Mouse (Mus musculus) v-Abl transformed pro-B cells (cell line): Measurements from ENCODE around the gene Fmnl3.

Experiments used
- in situ Hi-C, 2 experiments: fragments of 400-800 bp; cut with MboI; formaldehyde crosslinking; loops; one replicate each; pipeline ENCODE4 v1.15.1; 2025; ENCODE audit not compliant: unreplicated experiment in 2 of 2

Gene Fmnl3

GRCm38 (mm10) chr15:99370259-99370691 lies at the start of gene Fmnl3:
Gene Fmnl3, minus strand, starts transcription at chr15:99370482.
- in situ Hi-C loops, result loop anchor here in 1 of 2 experiments (5.0 kb wide), 1 partner anchor 43 kb away; no protein-coding TSS in a partner anchor

GRCm38 (mm10) chr15:99417692-99418271 lies 47.5 kb upstream of the Fmnl3 start:
- in situ Hi-C loops, result loop anchor here in 1 of 2 experiments (10.0 kb wide), 1 partner anchor 267 kb away; no protein-coding TSS in a partner anchor

GRCm38 (mm10) chr15:99416957-99417356 lies 46.7 kb upstream of the Fmnl3 start:
- in situ Hi-C loops, result loop anchor here in 1 of 2 experiments (10.0 kb wide), 1 partner anchor 268 kb away; no protein-coding TSS in a partner anchor

- in situ Hi-C loops, result loop anchor here in 1 of 2 experiments (10.0 kb wide), 1 partner anchor 268 kb away; no protein-coding TSS in a partner anchor
Measured at GRCm38 (mm10) chr15:99416348-99416882, 46.1 kb upstream of the Fmnl3 start.

GRCm38 (mm10) chr15:99415793-99416192 lies 45.5 kb upstream of the Fmnl3 start:
- in situ Hi-C loops, result loop anchor here in 1 of 2 experiments (10.0 kb wide), 1 partner anchor 269 kb away; no protein-coding TSS in a partner anchor

- in situ Hi-C loops, result loop anchor here in 1 of 2 experiments (10.0 kb wide), 1 partner anchor 273 kb away; no protein-coding TSS in a partner anchor
Measured at GRCm38 (mm10) chr15:99411747-99412146, 41.5 kb upstream of the Fmnl3 start.

GRCm38 (mm10) chr15:99408845-99409244 lies 38.6 kb upstream of the Fmnl3 start:
- in situ Hi-C loops, result no loop called here

GRCm38 (mm10) chr15:99406986-99407570 lies 36.8 kb upstream of the Fmnl3 start:
- in situ Hi-C loops, result no loop called here

- in situ Hi-C loops, result no loop called here
Measured at GRCm38 (mm10) chr15:99405150-99405549, 34.9 kb upstream of the Fmnl3 start.

- in situ Hi-C loops, result no loop called here
Measured at GRCm38 (mm10) chr15:99403159-99403889, 33.0 kb upstream of the Fmnl3 start.

- in situ Hi-C loops, result no loop called here
Measured at GRCm38 (mm10) chr15:99400602-99401001, 30.3 kb upstream of the Fmnl3 start.

GRCm38 (mm10) chr15:99399503-99400245 lies 29.4 kb upstream of the Fmnl3 start:
- in situ Hi-C loops, result loop anchor here in 1 of 2 experiments (10.0 kb wide), 1 partner anchor 365 kb away; no protein-coding TSS in a partner anchor

GRCm38 (mm10) chr15:99397622-99398021 lies 27.3 kb upstream of the Fmnl3 start:
- in situ Hi-C loops, result loop anchor here in 1 of 2 experiments (10.0 kb wide), 1 partner anchor 363 kb away; no protein-coding TSS in a partner anchor

- in situ Hi-C loops, result loop anchor here in 1 of 2 experiments (10.0 kb wide), 1 partner anchor 362 kb away; no protein-coding TSS in a partner anchor
Measured at GRCm38 (mm10) chr15:99396875-99397274, 26.6 kb upstream of the Fmnl3 start.

GRCm38 (mm10) chr15:99396462-99396861 lies 26.2 kb upstream of the Fmnl3 start:
- in situ Hi-C loops, result loop anchor here in 1 of 2 experiments (10.0 kb wide), 1 partner anchor 362 kb away; no protein-coding TSS in a partner anchor

- in situ Hi-C loops, result loop anchor here in 1 of 2 experiments (10.0 kb wide), 1 partner anchor 359 kb away; no protein-coding TSS in a partner anchor
Measured at GRCm38 (mm10) chr15:99393386-99394252, 23.3 kb upstream of the Fmnl3 start.

- in situ Hi-C loops, result loop anchor here in 1 of 2 experiments (10.0 kb wide), 1 partner anchor 358 kb away; no protein-coding TSS in a partner anchor
Measured at GRCm38 (mm10) chr15:99392486-99393385, 22.5 kb upstream of the Fmnl3 start, which contains the start of gene Tmbim6. Gene Tmbim6, plus strand, starts transcription at chr15:99392882.
